Mouse (Mus musculus) liver (tissue): ENCODE results near the gene Sun3.

Experiments
- DNase-seq: peaks from one replicate; pipeline ENCODE4 v3.0.0-alpha.2; 2020; ENCODE audit warnings: mixed read lengths

Sun3 gene

GRCm38 (mm10) chr11:9048703-9049060, at the start of gene Sun3:
Gene Sun3, minus strand, starts transcription at chr11:9048991.
- DNase-seq = no peak

DNA sequence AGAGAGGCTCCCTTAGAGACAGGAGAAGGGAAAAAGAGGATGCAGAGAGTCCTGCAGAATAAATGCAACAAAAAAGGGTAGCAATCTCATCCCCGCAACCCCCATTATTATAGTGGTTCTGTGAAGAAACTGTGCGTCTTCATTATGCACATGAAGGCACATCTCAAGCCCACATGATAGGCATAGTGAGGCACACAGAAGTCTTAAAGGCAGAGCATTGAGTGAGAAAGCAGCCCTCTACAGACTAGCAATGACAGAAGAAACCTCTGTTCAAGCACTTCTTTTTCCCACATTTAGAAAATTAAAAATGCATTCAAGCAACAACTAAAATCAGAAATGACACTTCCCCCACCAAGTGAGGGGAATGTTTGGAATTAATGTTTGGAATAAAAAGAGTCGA, 27.7 kb upstream of the Sun3 start:
- no peak for DNase-seq

GRCm38 (mm10) chr11:9060484-9060883, 11.7 kb upstream of the Sun3 start:
- no peak for DNase-seq

DNA sequence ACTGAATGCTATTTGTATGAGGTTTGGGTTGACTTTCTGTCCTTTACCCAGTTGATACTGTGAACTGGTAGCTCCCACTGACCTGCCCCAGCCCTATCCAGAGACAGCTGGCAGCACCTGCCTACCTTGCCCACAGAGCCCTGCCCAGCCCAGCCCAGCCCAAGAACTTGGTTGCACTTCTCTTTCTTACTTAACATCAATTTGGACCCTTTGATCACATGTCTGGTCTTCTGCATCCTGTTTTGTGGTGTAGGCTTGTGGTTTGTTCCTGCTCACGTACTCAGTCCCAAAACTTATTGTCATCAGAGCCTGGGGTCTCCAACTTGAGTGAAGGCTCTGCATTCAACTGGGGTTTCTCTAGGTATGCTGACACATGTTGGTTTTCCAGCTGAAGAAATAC, 11.2 kb upstream of the Sun3 start:
- DNase-seq = no peak

- no peak for DNase-seq
Measured at GRCm38 (mm10) chr11:9057711-9058110, 8.9 kb upstream of the Sun3 start.

DNA sequence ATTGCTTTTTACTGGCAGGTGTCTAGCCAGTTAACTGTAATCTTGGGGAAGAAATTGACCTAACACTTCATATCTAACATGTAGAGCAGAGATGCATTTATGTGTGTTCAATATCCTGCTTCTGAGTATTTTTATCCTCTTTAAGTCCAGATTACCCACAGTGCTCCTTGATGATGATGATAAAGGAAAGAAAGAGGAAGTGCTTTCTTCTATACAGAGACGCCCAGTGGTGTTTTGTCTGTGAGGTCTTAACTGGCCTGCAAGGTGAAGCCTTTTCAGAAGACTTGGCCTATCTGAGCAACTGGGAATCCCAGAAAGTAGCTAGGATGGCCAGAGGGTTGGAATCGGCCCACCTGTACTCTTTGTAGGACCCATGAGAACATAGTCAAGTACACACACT, 8.1 kb upstream of the Sun3 start:
- no peak for DNase-seq

GRCm38 (mm10) chr11:9051895-9052294, 3.1 kb upstream of the Sun3 start:
- DNase-seq = no peak

GRCm38 (mm10) chr11:9050241-9050640, 1.4 kb upstream of the Sun3 start:
- no peak for DNase-seq

DNA sequence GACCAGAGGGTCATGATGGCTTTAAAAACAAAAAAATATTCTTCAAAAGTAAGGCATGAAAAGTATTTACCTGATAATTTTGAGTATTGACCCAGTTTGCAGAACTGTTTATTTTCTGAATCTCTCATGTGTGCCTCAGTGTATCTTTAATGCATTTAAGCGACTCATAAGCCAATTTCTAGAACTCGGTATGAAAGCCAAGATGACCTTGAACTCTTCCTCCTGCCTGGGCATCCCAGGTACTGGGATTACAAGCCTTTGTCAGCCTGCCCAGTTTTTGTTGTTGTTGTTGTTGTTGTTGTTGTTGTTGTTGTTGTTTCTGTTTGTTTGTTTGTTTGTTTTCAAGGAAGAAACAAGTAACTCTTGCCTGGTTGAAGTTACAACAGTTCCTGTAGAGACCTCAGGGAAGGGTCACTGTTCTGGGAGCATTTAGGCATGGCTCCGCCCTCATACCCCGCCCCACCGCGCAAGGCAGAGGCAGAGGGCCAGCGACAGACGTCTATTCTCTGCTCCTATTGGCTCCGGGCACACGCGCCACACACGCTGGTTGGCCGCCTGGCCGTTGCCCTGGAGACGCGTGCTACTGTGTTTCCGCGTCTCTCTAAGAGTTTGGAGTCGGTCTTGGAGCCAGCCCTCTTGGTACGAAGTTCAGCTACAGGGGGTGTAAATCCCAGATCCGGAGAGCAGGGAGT, 634 bp downstream of the Sun3 start, which contains the start of gene Gm11992:
Gene Gm11992, plus strand, starts transcription at position 584 of the 692 bp plus-strand sequence.
- peak; percentile 79 for DNase-seq

DNA sequence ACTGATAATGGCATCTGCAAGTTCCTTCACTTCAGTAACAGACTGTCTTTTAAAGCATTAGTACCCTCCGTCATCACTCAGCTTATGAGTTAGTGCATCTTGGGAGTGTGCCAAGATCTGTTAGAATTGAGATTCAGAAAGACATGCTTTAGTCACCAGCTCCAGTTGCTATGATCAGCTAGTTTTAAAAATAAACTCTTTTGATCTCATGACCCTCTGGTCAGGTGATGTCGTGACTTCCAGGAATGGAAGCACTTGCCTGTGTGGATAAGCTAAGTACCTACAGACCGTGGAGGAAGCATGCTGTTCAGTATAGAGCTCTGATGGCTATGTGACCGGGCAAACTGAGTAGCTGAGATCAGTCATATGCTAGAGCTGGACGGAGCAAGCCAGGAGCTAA, 1.7 kb downstream of the Sun3 start:
- DNase-seq = no peak

- DNase-seq = no peak
Measured at GRCm38 (mm10) chr11:9046546-9046945, 2.2 kb downstream of the Sun3 start.

DNA sequence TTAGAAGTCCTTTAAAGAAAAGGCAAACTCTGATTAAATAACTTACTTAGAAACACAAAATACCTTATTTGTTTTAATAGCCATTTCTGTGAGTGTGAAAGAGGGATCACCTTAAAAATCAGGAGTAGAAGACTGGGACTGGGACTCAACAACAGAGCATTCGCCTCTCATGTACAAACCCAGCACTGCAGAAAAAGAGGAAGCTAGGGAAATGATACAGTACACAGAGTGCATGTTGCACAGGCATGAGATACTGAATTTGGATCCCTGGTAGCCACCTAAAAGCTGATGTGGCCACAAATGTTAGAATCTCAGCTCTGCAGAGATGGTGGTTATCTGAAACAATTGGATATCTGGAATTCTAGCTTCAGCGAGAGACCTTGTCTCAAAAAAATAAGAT, 17.3 kb downstream of the Sun3 start:
- DNase-seq = no peak

- DNase-seq = no peak
Measured at GRCm38 (mm10) chr11:9025211-9025610, 23.6 kb downstream of the Sun3 start.

DNA sequence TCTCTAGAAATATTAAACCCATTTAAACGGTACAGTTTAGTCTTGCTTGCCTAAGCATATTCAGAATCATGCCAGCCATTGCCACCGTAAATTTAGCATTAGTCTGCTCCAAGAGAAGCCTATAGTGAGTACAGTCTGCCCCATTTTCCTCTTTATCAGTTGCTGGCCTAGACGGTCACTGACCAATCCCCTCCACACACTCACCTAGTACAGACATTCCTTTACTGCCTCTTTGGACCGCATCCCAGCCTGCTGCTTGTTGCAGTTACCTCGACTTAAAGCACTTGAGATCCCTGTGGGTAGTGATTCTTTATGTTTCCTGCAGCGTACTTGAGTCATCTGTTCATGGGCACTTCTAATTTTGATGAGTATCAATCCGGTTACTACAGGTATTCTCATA, 24.0 kb downstream of the Sun3 start:
- DNase-seq = no peak

- no peak for DNase-seq
Measured at GRCm38 (mm10) chr11:9020207-9020606, 28.6 kb downstream of the Sun3 start.

DNA sequence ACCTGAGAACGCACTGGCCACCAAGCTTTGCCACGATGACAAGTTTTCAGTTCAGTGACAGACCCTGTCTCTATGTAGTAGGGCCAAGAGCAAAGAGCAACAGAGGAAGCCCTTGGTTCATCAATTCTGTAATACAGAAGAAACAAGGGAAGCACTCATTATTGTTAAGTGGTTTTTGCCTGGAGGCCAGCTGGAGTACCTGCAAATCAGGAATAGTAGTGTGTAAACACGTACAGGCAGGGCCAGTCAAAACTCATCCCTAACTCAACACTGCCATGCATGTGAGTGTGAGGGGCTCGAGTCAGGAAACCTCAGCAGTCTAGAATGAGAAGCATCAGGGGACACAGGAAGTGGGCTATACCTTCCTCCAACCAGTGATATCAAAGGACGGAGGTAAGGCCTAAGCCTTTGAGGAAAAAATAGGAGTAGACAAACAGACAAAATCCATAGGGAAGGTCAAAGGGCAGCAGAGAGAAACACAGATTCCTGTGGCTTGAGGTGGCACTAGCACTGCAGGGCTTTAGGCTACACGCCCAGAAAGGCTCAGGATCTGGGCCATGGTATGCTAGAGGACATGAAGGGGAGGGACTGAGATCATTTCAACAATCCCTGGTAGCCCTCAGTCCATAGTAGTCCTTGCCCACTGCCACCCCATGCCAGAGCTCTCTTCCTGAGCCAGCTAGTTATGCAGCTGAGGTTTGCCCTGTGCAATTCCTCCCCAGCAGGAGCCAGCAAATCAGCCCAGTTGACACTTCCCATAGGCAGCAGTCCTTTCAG, 30.1 kb downstream of the Sun3 start:
- DNase-seq = no peak

GRCm38 (mm10) chr11:9014740-9015139, 34.1 kb downstream of the Sun3 start:
- no peak for DNase-seq

DNA sequence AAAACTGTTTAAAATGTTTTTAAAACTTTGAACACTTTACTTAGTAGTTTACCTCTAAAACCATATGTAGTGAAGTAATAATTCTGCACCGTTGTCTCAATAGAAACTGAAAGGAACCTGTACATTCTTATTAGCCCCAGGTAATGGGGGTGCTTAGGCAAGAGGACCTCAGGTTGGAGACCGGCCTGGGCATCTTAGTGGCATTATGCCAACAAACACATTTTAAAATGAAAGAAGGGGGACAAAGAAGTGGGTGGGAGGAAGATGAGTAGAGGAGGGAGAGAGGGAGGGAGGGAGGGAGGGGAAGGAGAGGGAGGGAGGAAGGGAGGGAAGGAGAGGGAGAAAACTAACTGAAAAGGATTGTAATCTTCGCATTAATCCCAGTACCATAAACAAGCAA, 37.4 kb downstream of the Sun3 start:
- no peak for DNase-seq

DNA sequence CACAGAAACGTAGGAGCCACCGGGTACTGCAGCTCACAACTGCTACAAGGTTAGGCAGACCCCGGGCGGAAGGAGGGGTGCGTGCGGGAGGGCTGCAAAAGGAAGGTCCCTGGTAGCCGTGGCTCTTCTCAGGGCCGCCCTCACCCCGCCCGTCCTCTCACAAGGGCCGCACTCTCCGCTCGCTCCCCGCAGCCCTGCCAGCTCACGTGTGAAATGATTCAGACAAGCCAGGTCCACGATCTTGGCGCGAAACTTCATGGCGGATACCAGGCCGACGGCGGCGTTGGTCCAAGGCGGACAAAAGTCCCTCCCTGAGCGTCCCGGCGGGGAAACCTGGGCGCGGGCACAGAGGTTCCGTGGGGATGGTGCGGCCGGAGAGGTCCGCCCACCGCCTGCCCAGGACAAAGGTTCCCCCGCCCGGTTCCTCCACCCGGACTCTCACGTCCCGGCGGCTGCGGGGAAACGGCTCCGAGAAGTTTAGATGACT, 37.9 kb downstream of the Sun3 start, which contains the start of gene Hus1:
Gene Hus1, minus strand, starts transcription at position 339 of the 487 bp plus-strand sequence.
- peak; percentile 88 for DNase-seq

GRCm38 (mm10) chr11:9010416-9010815, 38.4 kb downstream of the Sun3 start:
- peak; percentile 63 for DNase-seq

- DNase-seq = no peak
Measured at GRCm38 (mm10) chr11:9008761-9009160, 40.0 kb downstream of the Sun3 start.

- no peak for DNase-seq
Measured at GRCm38 (mm10) chr11:8988084-8988483, 60.7 kb downstream of the Sun3 start.

GRCm38 (mm10) chr11:8986058-8986457, 62.7 kb downstream of the Sun3 start:
- DNase-seq = no peak

- DNase-seq = peak; percentile 82
Measured at GRCm38 (mm10) chr11:8983237-8983861, 65.4 kb downstream of the Sun3 start.
